Mouse (Mus musculus) heart, postnatal 4 days (tissue): Measurements from ENCODE around the gene Gls. TPM values are rescaled to one million over a fixed set of nuclear protein-coding genes. Genes with fewer than 3 reads are reported as not detected.

Experiments
- DNase-seq: peaks from one replicate; pipeline ENCODE4 v3.0.0; 2021
- total RNA-seq, 2 experiments: library from RNA; stranded (reverse); gene quantifications; 2 replicates each; pipeline ENCODE4 v1.2.3; 2021

Gls gene
- total RNA-seq, 2 experiments from 2014 or later = 96.7 to 101 TPM

DNA sequence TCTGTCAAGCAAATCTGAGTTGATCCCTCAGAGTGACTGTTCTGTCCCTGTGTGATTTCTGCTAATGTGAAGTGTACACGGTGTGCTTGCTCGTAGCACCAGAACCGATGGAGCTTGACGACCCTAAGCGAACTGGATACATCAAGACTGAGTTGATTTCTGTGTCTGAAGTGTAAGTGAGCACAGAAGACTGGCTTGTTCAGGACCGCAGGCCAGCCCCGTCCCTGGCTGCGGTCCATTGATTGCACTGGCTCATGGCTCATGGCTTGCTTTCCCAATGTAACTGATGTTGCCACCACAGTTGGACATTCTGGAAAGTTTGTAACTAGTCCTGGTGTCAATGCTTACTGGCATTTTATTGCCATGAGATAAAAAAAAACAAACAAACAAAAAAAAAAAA is 78.1 kb downstream of the Gls start:
- no peak for DNase-seq

- DNase-seq = no peak
Observed at GRCm38 (mm10) chr1:52152936-52153335, 80.1 kb downstream of the Gls start.

DNA sequence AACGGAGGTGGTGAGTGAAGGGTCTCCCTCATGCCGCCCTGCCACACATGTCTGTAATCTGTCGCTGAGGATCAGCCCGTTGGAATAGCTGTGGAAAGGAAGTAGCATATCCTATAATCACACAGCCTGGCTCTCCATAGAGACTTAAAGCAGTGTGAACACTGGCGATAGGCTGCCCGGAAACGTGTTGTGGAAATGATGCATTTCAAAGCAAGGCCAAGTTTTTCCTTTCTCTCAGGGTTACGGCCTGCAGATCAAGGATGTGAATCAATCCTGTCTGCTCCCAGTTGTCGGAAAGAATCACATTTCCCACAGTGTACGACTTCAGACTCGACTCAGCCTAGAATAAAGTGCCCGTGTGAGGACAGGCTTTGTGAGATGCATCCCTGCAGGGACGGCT is 80.7 kb downstream of the Gls start:
- peak; percentile 31 for DNase-seq

DNA sequence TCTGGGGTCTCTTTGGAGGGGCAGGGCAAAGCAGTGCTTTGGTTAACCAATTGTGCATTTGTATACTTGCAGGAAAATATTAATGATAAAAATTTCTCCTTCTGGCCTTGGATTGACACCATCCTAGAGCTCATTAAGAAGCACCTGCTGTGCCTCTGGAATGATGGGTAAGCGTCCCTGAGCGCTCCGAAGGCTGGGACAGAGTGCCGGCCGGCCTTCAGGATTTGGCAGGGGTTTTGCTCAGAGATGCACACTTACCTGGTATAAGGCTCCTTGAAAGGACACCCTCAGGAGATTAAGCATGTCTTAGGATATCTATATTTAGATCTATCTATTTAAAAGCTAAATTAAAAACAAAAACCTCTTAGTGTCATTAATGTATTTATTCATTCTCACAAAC is 81.9 kb downstream of the Gls start:
- DNase-seq = no peak

GRCm38 (mm10) chr1:52150676-52151075 is 82.4 kb downstream of the Gls start:
- DNase-seq = peak; percentile 41

GRCm38 (mm10) chr1:52149934-52150346 is 83.1 kb downstream of the Gls start:
- DNase-seq = peak; percentile 56

GRCm38 (mm10) chr1:52148696-52149095 is 84.3 kb downstream of the Gls start:
- no peak for DNase-seq

DNA sequence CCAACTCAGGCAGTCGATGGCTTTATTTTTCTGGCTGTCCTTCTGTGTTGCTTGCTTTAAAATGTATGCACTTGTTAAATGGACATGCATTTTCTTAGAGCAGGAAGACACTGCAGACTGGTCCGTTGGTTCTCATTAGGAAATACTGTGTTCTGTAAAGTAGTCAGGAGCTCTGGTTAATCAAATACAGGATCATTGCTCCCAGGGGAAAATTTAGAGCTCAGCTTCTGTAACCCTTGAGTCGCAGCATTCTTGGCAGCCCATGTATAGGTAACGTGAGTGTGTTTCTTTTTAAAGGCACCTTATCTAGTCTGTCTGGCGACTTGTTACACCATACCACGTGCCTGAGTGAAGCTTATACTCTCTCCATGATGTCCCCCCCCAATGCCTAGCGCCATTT is 84.9 kb downstream of the Gls start:
- no peak for DNase-seq

DNA sequence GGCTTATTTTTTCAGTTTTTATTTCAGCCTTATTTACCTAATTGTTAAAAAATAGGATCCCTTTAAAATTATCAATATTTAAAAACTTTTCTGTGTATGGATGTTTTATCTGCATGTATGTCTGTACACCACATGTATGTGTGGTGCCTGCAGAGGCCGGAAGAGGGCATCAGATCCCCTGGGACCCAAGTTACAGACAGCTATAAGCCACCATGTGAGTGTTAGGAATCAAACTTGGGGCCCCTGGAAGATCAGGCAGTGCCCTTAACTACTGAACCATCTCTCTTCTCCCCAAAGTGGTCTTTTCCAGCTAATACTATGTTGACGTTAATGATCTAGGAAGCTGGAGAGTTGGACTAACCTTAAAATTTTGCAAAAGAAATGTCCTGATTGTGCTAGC is 85.6 kb downstream of the Gls start:
- no peak for DNase-seq

DNA sequence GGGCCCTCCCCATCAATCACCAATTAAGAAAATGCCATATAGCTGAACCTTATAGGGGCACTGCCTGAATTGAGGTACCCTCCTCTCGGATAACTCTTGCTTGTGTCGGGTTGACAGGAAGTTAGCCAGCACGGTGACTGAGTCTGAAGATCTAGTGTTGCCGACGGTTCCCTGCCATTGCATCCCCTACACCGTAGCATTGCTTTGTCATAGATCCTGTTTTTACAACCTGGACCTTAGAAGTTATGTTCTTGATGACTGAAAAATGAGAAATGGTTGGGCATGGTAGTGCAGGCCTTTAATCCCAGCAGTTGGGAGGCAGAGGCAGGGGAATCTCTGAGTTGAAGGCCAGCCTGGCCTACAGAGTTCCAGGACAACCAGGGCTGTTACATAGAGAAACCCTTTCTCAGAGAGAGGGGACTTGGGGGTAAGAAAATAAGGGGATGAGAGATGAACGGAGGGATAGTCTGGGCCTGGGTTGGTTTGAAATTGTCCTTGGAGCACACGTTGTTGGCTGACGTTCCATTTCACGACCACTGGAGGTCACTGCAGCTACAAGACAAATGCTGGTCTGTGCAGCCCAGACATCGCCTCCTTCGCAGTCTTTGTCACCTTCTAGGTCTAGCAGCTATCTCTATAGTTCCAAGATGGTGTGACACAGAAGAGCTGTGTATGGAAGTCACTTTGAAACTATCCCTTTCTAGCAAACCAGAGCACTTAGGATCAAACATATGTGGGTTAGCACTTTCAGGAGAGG is 86.6 kb downstream of the Gls start:
- peak; percentile 68 for DNase-seq

DNA sequence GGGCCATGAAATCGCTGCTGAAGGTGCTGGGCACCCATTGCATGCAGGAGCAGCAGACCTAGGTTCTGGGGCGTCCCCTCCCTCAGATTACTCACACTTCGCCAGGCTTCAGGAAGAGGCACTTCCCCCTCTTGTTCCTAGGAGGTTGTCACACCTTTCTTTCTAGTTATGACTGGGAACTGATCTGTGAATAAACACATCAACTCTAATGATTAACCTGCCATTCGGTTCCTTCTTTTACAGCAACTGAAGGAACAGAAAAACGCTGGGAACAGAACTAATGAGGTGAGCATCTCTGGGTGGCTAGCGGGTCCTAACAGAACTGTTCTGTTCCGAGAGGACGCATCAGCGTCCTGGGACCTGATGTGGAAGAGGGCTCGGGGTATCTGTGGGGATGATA is 88.1 kb downstream of the Gls start:
- no peak for DNase-seq

- DNase-seq = no peak
Observed at GRCm38 (mm10) chr1:52143596-52144156, 89.4 kb downstream of the Gls start.

- DNase-seq = no peak
Observed at GRCm38 (mm10) chr1:52143191-52143590, 89.8 kb downstream of the Gls start.

DNA sequence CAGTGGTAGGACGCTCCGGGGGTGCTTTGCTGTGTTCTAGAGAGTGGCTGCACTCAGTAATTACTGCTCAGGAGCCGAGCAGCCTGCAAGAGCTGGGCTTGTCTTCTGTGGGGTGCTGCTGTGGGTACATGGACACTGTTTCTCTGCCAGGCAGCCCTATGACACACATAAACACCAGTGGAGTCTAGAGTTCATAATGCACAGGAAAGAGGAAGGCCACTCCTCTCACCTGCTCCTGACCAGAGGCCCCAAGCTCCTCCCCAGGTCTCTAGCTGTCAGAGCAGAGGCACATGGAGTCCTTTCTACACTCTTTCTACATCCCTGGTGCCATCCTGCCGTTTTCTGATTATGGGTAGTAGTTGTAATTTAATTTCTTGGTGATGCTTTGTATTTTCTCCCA is 90.9 kb downstream of the Gls start:
- DNase-seq = no peak

DNA sequence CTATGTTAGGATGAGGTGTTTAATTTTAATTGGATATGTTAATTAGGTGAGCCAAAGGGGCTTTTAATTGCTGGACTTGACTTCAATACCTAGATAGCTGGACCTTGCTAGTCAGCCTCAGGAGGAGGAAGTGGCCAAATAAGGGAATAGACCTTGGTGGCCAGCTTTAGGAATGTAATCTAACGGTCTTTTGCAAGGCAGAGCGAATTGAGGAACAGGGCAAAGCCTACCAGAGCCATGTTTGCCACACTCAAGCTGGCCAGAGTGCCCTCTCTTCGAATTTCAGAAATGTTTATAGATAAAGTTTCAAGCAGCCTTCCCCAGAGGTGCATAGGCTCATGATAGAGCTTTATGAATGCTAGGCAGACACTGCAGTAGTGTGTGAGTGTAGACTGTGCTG is 91.5 kb downstream of the Gls start:
- no peak for DNase-seq

- DNase-seq = no peak
Observed at GRCm38 (mm10) chr1:52140534-52140933, 92.5 kb downstream of the Gls start.

DNA sequence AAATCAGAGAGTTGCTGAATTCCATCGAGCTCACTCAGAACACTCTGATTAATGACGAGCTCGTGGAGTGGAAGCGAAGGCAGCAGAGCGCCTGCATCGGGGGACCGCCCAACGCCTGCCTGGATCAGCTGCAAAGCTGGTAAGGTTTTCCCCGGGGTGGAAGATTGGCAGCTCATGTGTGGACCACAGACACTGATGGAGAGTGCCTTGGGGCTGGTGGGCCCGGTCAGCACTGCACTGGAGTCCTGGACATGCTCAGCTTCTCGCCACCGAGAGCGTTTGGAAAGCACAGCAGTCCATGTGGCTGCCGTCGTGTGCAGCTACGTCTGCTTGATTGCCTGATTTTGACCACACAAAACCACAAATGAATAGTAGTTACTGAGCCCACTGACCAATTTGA is 95.7 kb downstream of the Gls start:
- no peak for DNase-seq

- DNase-seq = no peak
Observed at GRCm38 (mm10) chr1:52133254-52133653, 99.8 kb downstream of the Gls start.

DNA sequence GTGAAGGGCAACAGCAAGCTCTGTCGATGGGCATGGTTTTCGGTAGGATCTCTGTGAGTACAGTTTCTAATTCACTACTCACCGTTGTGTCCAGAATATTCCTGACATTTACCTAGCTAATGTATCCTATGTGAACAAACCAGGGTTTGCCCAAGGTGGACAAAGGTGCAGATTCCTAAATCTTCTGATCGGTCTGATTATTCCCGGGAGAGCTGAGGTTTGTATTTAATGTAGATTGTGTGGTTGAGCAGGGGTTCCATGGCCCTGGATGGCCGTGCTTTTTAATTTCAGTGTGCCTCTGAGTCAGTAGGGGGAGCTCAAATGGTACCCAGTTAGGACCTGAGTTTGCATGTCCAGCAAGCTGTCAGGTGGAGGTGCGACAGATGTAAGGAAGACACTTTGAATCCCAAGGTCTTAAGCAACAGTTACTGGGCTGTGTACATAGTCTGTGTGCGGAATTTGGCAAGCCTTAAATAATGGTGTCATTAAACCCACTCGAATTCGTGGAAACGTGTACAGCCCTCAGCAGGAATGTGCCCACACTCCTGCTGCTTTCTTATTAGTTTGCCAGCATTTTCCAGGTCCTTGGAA is 101.2 kb downstream of the Gls start:
- DNase-seq = no peak

GRCm38 (mm10) chr1:52129794-52130193 is 103.2 kb downstream of the Gls start:
- DNase-seq = no peak

- DNase-seq = no peak
Observed at GRCm38 (mm10) chr1:52127350-52127749, 105.7 kb downstream of the Gls start.

GRCm38 (mm10) chr1:52124818-52125217 is 108.2 kb downstream of the Gls start:
- DNase-seq = no peak

DNA sequence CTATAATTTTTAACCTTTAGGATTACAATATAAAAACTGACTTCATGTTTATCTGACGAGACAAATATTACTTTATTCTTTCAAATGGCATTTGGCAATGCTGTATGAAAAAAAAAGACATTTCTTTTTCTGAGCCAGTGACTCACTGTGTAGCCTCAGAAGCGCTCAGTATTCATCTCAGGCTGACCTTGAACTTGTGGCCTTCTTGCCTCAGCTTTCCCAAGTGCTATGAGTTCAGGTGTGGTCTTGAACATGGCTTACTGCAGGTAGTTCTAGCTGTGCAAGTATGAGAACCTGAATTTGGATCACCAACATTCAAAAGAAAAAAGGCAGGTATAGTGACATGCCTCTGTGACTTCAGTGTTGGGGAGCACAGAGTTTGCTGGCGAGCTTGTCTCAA is 112.0 kb downstream of the Gls start:
- no peak for DNase-seq

- DNase-seq = no peak
Observed at GRCm38 (mm10) chr1:52120191-52120590, 112.8 kb downstream of the Gls start.
